Mouse (Mus musculus): ENCODE data around the gene Cdh26.

GRCm38 (mm10) chr2:178513043-178513442 lies 82.7 kb downstream of the Cdh26 start:
- TF ChIP-seq CTCF (conservative IDR thresholded peaks at IDR 0.05; ENCODE audit: insufficient read depth, insufficient read length, low read depth, low read length) (no peak), POLR2A (IDR thresholded peaks at IDR 0.05; ENCODE audit: low read depth, low read length) (no peak)

All from kidney, adult 2 months (tissue).